Mouse (Mus musculus) Patski (cell line): ENCODE measurements around the gene Zdhhc5. TPM values are rescaled to one million over a fixed set of nuclear protein-coding genes. Genes with fewer than 3 reads are reported as not detected.
A peak's percentile ranks its signal among the peaks of the same experiment; 100 is the strongest.

Experiments used
- ATAC-seq: fragments of 100-300 bp; one replicate; pipeline ENCODE4 v1.8.0; 2021
- CTCF ChIA-PET: fragments of 350-600 bp; sonication (Branson Sonifier 250); formaldehyde crosslinking; loops from one replicate; lab custom pipeline; 2022; ENCODE audit warnings: inconsistent platforms; lab: Charles Lee
- POLR2A ChIA-PET: fragments of 350-600 bp; sonication (Branson Sonifier 250); formaldehyde crosslinking; loops from one replicate; lab custom pipeline; 2022; ENCODE audit warnings: antibody characterized with exemption, inconsistent platforms; lab: Charles Lee
- DNase-seq: peaks from one replicate; pipeline ENCODE4 v3.0.0-alpha.2; 2011; ENCODE audit warnings: low read depth, low spot score
- H3K27me3 ChIP-seq: fragments of 371-371 bp; one replicate; pipeline ENCODE4 v1.5.1; 2021
- CTCF ChIP-seq: fragments of 100-300 bp; IDR thresholded peaks from one replicate; pipeline ENCODE4 v1.5.1; 2021
- in situ Hi-C: fragments of 300-500 bp; cut with MboI; formaldehyde crosslinking; loops from 3 replicates; pipeline ENCODE4 v1.11.1; 2018; ENCODE audit warnings: low pct_unique_long_range_greater_than_20kb, mixed read lengths
- polyA plus RNA-seq: library from polyadenylated mRNA; unstranded; gene quantifications from one replicate; pipeline ENCODE4 v1.2.3, GENCODE M21; 2021

Gene Zdhhc5
- polyA plus RNA-seq, 1 experiment from 2014 or later: 65.0 TPM

DNA sequence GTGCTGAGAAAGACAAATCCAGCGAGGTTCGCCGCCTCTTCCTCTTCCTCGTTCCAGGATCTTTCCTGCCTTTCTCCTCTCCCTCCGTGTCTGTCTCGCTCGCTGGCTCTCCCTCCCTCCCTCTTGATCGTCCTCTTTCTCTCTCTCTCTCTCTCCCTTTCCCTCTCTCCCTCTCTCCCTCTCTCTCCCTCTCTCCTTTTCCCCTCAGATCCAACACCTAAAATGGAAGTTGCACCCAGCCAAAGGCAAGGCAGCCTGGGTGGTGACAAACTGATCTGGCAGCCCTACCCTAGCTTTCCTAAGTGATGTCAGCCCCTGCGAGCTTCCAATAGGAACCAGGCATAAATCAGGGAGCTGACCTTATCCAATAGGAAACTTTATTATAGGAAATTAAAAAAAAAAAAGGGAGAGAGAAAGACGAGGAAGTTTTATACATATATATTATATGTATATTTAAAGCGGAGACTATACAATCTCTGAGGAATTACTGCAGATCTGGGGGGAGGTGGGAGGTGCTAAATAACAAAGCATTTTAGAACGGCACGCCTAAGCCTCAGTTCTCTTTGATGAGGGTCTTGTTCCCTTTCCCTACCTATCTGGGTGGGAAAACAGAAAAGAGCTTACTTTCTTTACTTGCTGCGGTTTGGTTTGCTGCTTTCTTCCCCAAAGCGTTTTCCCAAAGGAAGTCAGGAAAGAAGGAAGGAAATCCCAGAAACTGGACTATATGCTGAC is 64.3 kb downstream of the Zdhhc5 start, which contains the start of gene Ctnnd1:
Ctnnd1 (minus strand) TSS at position 302 of the 732 bp plus-strand sequence.
- in situ Hi-C loops: loop anchor here (5.0 kb wide), 1 partner anchor 33 kb away; no protein-coding TSS in a partner anchor
- H3K27me3 ChIP-seq: no peaks in the 10 kb centered on the region
- POLR2A ChIA-PET: interaction anchor here (0.6 to 2.1 kb wide), 10 partner anchors 14 to 1029 kb away, joined by 3 to 8 read pairs (median 4); no protein-coding TSS in a partner anchor
- CTCF ChIA-PET: interaction anchor here (0.9 to 8.7 kb wide), 8 partner anchors 9 to 68 kb away, joined by 3 to 77 read pairs (median 4); no protein-coding TSS in a partner anchor
- DNase-seq (peak; percentile 83), ATAC-seq (peak; percentile 99)
- TF ChIP-seq CTCF: peak; percentile 20

DNA sequence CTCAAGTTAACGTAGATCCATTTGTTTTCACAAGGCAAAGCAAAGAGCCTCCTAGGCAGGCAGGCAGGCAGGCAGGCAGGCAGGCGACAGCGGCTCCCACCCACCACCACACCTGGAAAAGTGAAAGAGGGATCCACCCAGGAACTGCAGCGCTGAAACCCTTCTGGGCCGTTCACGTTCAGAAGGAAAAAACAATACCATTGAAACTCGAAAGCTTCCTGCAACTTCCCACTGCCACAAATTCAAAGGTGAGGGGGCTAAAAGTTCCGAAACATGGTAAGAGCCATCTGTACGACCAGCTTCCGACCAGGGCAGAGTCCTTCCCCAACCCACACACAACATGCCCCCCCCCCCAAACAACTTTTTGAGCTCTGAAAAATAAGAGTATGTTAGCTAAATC is 65.3 kb downstream of the Zdhhc5 start:
- in situ Hi-C loops: loop anchor here (5.0 kb wide), 1 partner anchor 32 kb away; no protein-coding TSS in a partner anchor
- CTCF ChIA-PET: interaction anchor here (0.9 to 8.7 kb wide), 5 partner anchors 8 to 32 kb away, joined by 3 to 77 read pairs (median 4); no protein-coding TSS in a partner anchor
- DNase-seq: no peak

DNA sequence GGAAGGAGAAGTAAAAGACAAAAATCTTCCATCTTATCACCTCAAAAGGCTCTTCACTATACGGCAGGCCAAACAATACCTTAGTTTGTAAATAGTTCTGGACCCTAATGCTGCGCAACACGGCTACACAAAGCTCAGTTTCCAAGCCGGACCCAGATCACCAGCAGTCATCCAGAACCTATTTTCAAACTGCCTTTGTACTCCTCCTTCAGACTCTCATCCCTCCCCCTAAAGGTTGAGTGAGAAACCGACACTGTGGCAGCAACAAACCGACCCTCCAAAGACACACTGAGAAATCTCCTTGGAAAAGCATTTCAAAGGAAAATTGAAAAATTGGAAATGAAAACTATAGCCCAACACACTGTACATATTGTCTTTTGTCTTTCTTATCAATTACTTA is 66.6 kb downstream of the Zdhhc5 start:
- ChIA-PET CTCF (interaction anchor here (0.8 to 2.6 kb wide), 6 partner anchors 9 to 200 kb away, joined by 3 to 17 read pairs (median 3); no protein-coding TSS in a partner anchor), POLR2A (interaction anchor here (2.6 kb wide), 1 partner anchor 10 kb away, joined by 9 read pairs; no protein-coding TSS in a partner anchor)
- ATAC-seq (no peak), DNase-seq (no peak)
- in situ Hi-C loops: no loop called here
- no peaks in the 10 kb centered on the region for H3K27me3 ChIP-seq
- TF ChIP-seq CTCF: peak; percentile 38

More for the DNA sequence above, 65.3 kb downstream of the Zdhhc5 start:
- POLR2A ChIA-PET: interaction anchor here (0.7 to 2.1 kb wide), 6 partner anchors 11 to 66 kb away, joined by 3 to 8 read pairs (median 4); no protein-coding TSS in a partner anchor
- no peak for ATAC-seq
- no peaks in the 10 kb centered on the region for H3K27me3 ChIP-seq
- no peak for TF ChIP-seq CTCF

- TF ChIP-seq CTCF: no peak
- H3K27me3 ChIP-seq: no peaks in the 10 kb centered on the region
- in situ Hi-C loops: no loop called here
- no peak for ATAC-seq
- DNase-seq: no peak
- POLR2A ChIA-PET: interaction anchor here (2.6 kb wide), 1 partner anchor 8 kb away, joined by 9 read pairs; no protein-coding TSS in a partner anchor
- CTCF ChIA-PET: interaction anchor here (1.0 to 2.6 kb wide), 6 partner anchors 8 to 32 kb away, joined by 3 to 17 read pairs (median 4); no protein-coding TSS in a partner anchor
These were observed 67.9 kb downstream of the Zdhhc5 start for GRCm38 (mm10) chr2:84647051-84647568.

DNA sequence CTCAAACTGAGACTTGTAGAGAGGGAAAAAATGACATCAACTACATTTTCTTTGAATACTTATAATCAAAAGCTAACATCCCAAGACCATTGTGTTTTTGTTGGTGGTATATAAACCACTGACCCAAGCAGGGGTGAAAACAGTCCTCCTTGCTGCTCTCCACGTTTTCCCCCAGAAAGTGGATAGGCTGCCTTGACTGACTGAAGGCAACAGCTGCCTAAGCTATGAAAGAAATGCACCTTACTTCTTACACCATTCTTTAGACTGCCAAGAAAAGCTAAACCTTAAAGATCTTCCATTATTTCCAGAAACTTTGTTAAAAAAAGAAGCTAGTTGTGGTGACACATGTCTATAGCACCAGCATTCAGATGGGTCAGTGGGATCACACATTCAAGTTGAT is 68.8 kb downstream of the Zdhhc5 start:
- no peak for ATAC-seq
- TF ChIP-seq CTCF: no peak
- ChIA-PET POLR2A (no interaction called here), CTCF (interaction anchor here (1.5 to 1.7 kb wide), 2 partner anchors 11 to 29 kb away, joined by 4 read pairs; no protein-coding TSS in a partner anchor)
- no peak for DNase-seq
- H3K27me3 ChIP-seq: no peaks in the 10 kb centered on the region
- in situ Hi-C loops: no loop called here

- ChIA-PET CTCF (interaction anchor here (1.3 to 1.8 kb wide), 2 partner anchors 10 to 13 kb away, joined by 3 to 5 read pairs; partner anchors contain the start of gene Ctnnd1), POLR2A (interaction anchor here (1.1 kb wide), 1 partner anchor 9 kb away, joined by 4 read pairs; no protein-coding TSS in a partner anchor)
- ATAC-seq (no peak), DNase-seq (no peak)
- in situ Hi-C loops: no loop called here
- no peak for TF ChIP-seq CTCF
- H3K27me3 ChIP-seq: no peaks in the 10 kb centered on the region
These were observed 74.1 kb downstream of the Zdhhc5 start for GRCm38 (mm10) chr2:84640833-84641232.

DNA sequence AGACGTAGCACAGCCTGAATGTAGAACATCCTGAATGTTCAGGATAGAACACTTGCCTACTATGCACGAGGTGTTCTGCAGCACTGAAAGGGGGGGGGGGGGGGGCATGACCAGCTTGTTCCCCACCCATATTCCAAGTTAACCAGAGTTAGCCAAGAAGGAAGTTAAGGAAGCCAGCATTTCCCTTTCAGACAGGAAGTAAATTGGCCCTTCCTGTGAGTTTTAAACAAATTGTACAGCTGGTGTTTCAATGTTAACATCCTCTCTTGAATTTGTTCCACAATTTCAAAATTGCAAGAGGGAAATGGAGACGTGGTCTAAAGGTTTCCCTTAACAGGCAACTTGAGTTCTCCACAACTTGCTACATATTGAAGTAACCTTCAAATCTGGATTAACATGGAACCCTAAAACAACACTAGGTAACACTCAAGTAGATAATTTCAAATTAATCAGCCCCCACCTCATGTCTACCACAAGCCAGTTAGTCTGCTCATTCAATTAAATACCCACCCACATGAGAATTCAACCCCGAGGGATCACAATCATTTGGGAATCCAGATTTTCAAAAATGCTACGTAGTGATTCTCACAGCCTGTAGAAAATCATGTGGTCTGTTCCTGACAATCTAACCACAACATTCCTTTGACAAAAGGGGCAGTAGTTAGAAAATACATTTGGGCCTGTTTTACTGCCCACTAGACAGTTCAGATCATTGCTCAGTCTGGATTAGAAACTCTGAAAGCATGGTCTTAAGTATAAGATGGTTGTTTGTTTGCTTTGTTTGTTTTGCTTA is 76.4 kb downstream of the Zdhhc5 start:
- ChIA-PET CTCF (interaction anchor here (1.0 to 1.7 kb wide), 2 partner anchors 9 to 21 kb away, joined by 3 to 6 read pairs; no protein-coding TSS in a partner anchor), POLR2A (interaction anchor here (2.4 kb wide), 1 partner anchor 9 kb away, joined by 9 read pairs; no protein-coding TSS in a partner anchor)
- no peak for DNase-seq
- TF ChIP-seq CTCF: no peak
- no peaks in the 10 kb centered on the region for H3K27me3 ChIP-seq
- in situ Hi-C loops: no loop called here
- no peak for ATAC-seq

Other genes with a start within 250 kb of the Zdhhc5 start
- gene Tfpi, start 238.4 kb downstream of the Zdhhc5 start, polyA plus RNA-seq: 26.3 TPM
- gene Ctnnd1, start 64.4 kb downstream of the Zdhhc5 start, polyA plus RNA-seq: 102 TPM
- 0.10 TPM for gene Btbd18, start 56.1 kb downstream of the Zdhhc5 start, polyA plus RNA-seq
- gene Selenoh, start 44.4 kb downstream of the Zdhhc5 start, polyA plus RNA-seq: 60.4 TPM
- gene Gm28635, start 37.1 kb downstream of the Zdhhc5 start, polyA plus RNA-seq: not detected
- 30.6 TPM for gene Med19, start 36.8 kb downstream of the Zdhhc5 start, polyA plus RNA-seq
- gene Tmx2, start 36.0 kb downstream of the Zdhhc5 start, polyA plus RNA-seq: 244 TPM
- gene Clp1, start 12.2 kb upstream of the Zdhhc5 start, polyA plus RNA-seq: 11.9 TPM
- gene Ypel4, start 18.9 kb upstream of the Zdhhc5 start, polyA plus RNA-seq: 11.6 TPM
- gene Gm19426, start 28.5 kb upstream of the Zdhhc5 start, polyA plus RNA-seq: 3.1 TPM
- 0.14 TPM for gene Serping1, start 60.3 kb upstream of the Zdhhc5 start, polyA plus RNA-seq
- 4.7 TPM for gene Ube2l6, start 83.6 kb upstream of the Zdhhc5 start, polyA plus RNA-seq
- gene Smtnl1, start 107.5 kb upstream of the Zdhhc5 start, polyA plus RNA-seq: not detected
- gene Timm10, start 111.8 kb upstream of the Zdhhc5 start, polyA plus RNA-seq: 56.5 TPM
- gene Slc43a1, start 123.7 kb upstream of the Zdhhc5 start, polyA plus RNA-seq: 0.22 TPM
- 0.82 TPM for gene Rtn4rl2, start 171.5 kb upstream of the Zdhhc5 start, polyA plus RNA-seq
- not detected for gene Slc43a3, start 221.4 kb upstream of the Zdhhc5 start, polyA plus RNA-seq